Mouse (Mus musculus): ENCODE measurements around the gene Commd8.

GRCm38 (mm10) chr5:72148679-72149078 lies 19.3 kb downstream of the Commd8 start:
- TF ChIP-seq POLR2A (IDR thresholded peaks at IDR 0.05; ENCODE audit: extremely low read depth, insufficient read depth, low read length) (no peak), CTCF (IDR thresholded peaks at IDR 0.05; ENCODE audit: low read depth, low read length) (no peak)

All from liver, adult 2 months (tissue).